Mouse (Mus musculus): ENCODE measurements at regions not wholly inside any gene's neighbourhood (a gene's known extent, or its start where the extent isn't known, plus 50 kb on each side); places are given as distances from the start of the nearest gene placed in this dataset.

DNA sequence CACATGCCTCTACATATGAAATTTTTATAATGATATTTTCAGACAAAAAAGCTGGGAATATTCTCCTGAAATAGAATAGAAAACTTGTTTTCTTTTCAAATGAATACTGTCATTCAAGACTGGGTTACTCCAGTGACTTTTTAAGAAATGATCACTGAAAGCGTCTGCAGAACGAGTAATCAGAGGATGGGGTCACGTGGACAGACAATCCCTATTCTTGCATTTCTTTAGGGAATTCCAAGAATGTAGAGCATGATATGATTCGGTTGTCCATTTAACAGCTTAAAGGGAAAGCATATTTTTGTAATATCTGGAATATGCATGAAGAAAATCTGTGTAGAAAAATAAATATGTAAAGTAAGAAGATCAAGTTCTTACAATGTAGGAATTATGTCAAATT is 65.6 kb downstream of the 4933402N22Rik start:
- no peak for DNase-seq

- DNase-seq, result no peak
These were observed 71.3 kb downstream of the 4933402N22Rik start for GRCm38 (mm10) chr5:11989140-11989539.

- DNase-seq, result no peak
These were observed 82.9 kb downstream of the 4933402N22Rik start for GRCm38 (mm10) chr5:12000777-12001176.

DNA sequence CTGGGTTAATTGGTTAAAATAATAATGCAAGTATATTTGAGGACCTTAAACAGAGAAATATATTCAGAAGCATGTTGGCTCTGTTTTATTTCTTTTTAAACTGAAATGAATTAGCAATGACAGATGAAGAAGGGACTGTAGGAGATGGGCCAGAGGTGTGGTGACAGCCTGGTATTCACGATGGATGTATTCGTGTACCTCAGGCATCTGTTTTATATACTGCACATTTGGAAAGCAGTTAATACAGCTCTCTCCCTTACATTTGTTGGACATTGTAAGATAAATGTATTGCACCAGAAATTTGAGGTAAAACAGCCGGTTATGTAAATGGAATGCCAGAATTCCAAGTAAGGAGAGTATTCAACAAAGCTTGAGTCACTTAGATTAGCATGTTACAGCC is 88.6 kb downstream of the 4933402N22Rik start:
- DNase-seq, result no peak

DNA sequence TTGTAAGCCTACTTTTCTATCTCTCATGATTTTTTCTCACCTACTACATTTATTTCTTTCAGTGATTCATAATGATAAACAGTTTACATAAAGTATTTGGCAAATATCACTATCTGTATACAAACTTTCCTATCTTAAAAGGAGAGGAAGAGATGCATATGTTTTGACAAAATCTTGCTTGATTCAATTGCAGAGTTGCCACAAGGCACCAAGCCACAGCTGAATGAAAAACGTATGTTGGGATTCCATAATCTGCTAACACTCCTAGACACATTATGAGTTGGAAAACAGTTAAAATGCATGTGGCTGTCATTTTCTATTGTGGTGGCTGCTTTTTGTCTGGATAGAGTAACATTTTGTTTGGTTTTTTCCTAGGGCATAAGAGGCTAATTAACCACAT is 98.5 kb downstream of the 4933402N22Rik start:
- DNase-seq, result no peak

DNA sequence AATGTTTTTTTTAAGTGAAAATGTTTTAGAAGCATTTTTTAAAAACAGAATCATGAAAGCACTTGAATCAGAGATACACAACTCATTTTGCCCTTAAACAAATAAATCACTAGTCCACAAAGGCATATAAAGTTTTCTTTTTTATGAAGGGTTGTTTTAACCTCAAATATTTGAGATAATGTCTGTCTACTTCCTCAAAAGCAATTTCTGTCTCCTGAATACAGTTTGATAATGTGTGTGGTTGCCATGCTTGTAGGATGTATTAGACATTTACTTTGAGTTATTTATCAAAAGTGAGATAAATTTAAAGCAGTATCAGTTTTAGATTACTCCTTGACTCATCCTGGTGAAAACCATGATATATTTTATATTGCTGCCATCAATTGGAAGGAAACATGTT is 102.6 kb downstream of the 4933402N22Rik start:
- no peak for DNase-seq

DNA sequence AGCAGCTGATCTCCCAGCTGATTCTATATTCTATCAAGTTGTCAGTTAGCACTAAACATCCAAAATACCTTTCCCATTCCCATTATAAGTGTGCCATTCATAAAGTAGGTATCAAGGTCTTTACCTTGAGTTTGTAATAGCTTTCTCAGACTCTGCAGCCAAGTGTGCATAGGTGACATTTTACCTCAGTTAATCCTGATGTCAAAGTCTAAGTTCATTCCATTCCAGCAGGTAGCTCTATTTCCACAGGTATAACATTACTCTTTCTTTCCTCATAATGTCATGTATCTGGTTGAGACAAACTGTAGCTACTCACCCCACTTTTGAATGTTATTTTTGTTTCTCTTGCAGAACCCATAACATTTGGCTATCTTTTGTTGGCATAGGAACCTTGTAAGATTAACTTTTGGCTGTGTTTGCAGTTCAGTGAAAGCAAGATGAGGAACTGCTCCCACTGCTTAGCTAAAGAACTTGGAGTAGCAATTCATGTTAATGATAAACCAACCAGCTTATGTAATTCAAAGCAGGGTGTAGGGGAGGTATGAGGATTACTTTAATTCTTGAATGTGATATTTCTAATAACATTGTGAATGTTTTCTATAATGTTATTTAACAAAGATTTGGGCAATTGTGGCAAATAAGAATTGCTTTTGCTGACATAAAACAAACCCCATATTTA is 107.0 kb downstream of the 4933402N22Rik start:
- DNase-seq, result no peak

DNA sequence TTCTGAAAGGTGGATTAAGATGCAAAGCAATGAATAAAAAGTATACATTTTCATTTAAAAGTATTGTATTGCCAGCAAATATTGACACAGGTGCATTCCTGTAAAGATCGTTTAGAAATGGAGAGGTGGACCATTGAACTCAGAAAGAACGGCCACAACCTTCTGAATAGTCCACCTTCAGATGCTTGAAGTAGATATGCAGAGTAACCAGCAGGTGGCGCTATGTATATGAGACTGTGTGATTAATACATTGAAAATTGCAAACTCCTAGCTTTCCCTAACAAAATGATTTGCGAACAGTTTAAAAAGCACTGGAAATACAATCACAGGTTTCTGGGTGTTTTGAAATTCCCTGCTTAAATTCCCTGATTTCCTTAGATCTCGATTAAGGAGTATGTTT is 112.2 kb downstream of the 4933402N22Rik start:
- DNase-seq, result peak; percentile 9

DNA sequence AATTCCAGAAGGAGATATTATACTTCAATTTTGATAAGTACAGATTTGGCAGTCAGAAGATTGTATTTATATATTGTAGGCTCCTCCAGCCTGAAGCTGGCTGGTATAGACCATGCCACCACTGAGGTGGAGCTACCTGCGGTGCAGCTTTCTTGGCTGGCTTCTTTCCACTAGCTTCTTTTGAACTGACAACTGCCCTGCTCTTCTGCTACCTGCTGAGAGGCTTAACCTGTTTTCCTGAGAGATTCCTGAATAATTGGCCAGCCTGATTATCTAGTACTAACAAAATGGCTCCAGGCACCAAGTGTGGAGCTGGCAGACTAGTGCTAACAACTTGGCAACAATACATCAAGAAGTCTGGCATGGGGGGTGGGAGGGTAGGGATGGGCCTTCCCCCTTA is 132.0 kb downstream of the 4933402N22Rik start:
- DNase-seq, result no peak

DNA sequence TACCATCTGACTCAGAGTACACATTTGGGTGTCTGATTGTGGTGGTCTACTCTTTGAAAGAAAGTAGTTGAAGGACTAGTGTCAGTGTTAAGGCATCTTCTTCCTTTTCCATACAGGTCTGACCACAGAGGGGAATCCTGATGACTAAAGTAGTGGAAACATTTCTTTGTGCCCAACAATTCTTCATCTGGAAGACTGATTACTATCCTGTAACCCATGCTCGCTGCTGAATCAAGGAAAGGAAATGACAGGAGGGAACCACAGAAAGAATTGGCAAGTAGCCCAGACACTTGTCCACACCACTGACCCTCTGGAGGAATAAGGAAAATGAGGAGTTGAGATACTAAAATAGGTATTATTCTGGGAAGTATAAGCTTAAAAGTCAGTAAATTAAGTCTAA is 162.3 kb downstream of the 4933402N22Rik start:
- no peak for DNase-seq

- DNase-seq, result no peak
These were observed 175.8 kb downstream of the 4933402N22Rik start for GRCm38 (mm10) chr5:12093680-12094079.

DNA sequence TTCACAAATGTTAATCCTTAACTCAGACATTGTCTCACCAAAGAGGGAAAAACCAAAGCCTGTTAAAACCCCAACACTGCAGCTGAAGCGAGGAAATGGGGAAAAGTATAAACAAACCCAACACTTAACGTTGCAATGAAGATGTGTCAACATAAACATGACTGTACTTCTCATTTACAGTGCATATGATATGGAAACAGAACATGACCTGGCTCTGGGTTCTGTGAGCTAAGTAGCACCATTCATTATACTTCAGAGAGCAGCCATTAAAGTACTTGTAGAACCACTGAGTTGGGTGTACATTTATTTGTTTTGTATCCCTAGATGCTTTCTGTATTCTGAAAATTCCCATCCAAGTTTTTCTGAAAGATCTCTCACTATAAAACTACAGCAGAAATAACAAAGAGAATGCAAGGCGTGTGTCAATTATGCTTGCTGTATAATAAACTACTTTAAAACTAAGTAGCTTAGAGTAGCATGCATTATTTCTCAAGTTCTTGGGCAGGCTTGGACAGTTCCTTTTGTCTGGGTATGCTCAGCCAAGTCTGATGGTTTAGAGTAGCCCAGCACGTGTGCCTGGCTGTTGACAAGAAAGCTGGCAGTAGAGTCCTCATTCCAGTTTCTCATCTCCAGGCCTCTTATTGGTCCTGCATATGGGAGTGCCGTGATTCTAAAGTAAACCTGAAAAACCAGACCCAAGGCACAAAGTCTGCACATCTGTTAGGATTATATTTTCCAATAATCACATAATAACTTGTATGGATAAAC is 198.9 kb downstream of the 4933402N22Rik start:
- no peak for DNase-seq

- DNase-seq, result no peak
These were observed 207.1 kb downstream of the 4933402N22Rik start for GRCm38 (mm10) chr5:12124935-12125334.

GRCm38 (mm10) chr5:12127484-12128265 is 209.8 kb downstream of the 4933402N22Rik start:
- no peak for DNase-seq

GRCm38 (mm10) chr5:12138961-12139360 is 221.1 kb downstream of the 4933402N22Rik start:
- DNase-seq, result no peak

DNA sequence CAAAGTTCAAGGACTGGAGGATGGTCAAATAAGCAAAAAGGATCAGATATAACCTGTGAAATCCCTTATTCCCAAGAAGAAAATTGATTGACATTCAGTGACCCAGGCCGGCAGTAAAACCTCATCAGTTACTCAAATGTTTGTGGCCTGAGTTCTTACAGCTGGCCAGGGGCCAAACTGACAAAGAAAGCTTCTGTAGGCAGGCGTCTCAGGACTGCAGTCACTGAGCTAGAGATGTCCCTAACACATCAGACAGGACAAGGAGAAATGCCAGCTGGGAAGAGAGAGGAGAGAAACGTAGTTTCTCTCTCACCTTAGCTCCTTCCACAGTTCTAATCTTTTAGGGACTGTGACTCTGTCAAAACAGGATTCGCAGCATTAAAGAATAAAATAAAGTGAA is 229.9 kb upstream of the Sema3d start:
- DNase-seq, result no peak

- DNase-seq, result no peak
These were observed 228.6 kb upstream of the Sema3d start for GRCm38 (mm10) chr5:12154551-12155091.

GRCm38 (mm10) chr5:12191681-12192080 is 191.5 kb upstream of the Sema3d start:
- no peak for DNase-seq

DNA sequence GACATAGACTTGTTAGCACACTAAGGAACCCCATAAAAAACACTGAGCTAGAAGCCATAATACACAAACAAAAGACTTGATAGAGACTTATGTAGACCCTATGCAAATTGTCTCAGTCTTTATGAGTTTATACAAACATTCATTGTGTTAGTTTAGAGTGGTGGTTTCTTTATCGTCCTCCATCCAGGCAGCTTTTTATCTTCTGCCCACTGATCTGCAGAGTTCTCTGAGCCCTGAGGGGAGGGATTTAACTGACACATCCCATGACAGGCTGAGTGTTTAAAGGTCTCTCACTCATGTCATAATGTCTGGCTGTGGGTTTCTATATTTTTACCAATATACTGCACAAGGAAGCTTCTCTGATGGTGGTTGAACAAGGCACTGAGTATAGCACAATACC is 175.7 kb upstream of the Sema3d start:
- DNase-seq, result no peak

DNA sequence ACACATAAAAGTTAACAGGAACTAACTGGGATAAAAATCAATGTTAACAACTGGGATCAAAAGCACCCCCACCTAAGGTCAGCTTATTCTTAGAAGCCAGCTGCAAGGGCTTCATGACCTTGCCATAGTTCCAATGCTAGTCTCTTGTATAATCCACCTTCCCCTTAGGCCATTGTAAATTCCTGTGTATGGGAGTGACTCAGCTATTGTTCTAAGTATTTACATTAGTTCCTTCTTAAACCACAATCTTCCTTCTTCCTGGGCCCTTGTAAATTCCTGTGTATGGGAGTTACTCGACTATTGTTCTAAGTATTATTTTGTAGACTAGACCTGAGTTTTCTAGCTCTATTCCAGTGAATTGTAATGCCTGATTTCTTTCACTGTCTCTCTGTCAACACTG is 173.6 kb upstream of the Sema3d start:
- no peak for DNase-seq

GRCm38 (mm10) chr5:12213448-12213847 is 169.7 kb upstream of the Sema3d start:
- DNase-seq, result no peak

- no peak for DNase-seq
These were observed 163.6 kb upstream of the Sema3d start for GRCm38 (mm10) chr5:12219424-12220107.
